Mouse (Mus musculus) layer of hippocampus, adult 18-20 months (tissue): ENCODE results near the gene Ntrk3. TPM values are rescaled to one million over a fixed set of nuclear protein-coding genes. Genes with fewer than 3 reads are reported as not detected.

Experiments used
- DNase-seq, 2 experiments: peaks; one replicate each; pipeline ENCODE4 v3.0.0; 2022; ENCODE audit warnings: low spot score in 2 of 2
- total RNA-seq, 2 experiments: library from RNA; stranded (reverse); gene quantifications; 2 replicates each; pipeline ENCODE4 v1.2.3; 2021

Ntrk3 gene
- total RNA-seq, 2 experiments from 2014 or later = 182 to 195 TPM

DNA sequence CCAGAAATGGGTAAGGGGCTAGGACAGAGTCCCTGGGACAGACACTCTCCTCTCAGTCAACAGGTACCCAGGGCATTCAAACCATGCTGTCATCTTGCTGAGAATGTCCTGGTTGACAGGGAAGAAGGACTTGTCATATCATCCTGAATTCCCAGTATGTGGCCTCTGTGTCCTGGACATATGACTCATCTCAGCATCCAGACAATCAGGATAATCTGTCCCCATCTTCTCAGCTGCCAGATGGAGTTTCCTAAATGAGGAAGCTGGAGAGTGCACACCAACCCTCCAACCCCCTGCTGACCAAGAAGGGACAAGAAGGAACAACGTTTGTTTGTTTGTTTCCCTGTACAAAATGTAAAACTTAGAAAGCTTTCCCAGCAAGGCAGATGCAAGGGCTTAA, 156.5 kb downstream of the Ntrk3 start:
- no peak for DNase-seq

DNA sequence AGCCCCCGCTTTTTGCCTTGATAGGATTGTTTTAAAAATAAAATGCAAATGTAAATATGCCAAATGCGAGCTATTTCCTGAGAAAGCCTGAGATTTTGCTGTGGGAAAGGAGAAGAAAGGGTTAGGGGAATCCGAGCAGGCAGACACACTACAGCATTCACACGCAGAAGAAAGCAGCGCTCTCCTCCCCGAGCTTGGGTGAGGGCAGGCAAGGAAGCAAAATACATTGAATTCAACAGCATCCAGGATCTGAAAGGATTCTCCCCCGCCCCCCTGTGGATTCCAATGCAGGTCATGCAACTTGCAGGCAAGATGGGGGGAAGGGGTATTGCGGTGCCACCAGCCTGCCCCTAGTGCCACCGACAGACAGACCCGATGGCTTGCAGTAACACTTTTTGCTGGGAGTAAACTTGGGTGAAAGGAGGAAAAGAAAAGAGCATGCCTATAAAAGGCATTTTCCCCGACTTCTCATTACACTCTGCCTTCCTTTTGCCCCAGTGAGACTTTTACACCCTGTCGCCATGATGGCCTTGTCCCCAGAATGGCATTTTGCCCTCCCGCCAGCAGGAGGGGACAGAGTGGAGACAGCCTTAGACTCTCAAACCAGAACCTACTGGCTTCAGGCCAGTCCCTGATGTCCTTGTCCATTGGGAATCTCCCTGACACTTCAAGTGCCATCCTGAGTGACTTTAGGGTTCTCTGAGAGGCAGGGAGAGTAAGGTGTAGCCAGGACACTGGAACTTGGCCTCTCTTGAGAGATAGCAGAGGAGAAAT, 158.2 kb downstream of the Ntrk3 start:
- DNase-seq = no peak

DNA sequence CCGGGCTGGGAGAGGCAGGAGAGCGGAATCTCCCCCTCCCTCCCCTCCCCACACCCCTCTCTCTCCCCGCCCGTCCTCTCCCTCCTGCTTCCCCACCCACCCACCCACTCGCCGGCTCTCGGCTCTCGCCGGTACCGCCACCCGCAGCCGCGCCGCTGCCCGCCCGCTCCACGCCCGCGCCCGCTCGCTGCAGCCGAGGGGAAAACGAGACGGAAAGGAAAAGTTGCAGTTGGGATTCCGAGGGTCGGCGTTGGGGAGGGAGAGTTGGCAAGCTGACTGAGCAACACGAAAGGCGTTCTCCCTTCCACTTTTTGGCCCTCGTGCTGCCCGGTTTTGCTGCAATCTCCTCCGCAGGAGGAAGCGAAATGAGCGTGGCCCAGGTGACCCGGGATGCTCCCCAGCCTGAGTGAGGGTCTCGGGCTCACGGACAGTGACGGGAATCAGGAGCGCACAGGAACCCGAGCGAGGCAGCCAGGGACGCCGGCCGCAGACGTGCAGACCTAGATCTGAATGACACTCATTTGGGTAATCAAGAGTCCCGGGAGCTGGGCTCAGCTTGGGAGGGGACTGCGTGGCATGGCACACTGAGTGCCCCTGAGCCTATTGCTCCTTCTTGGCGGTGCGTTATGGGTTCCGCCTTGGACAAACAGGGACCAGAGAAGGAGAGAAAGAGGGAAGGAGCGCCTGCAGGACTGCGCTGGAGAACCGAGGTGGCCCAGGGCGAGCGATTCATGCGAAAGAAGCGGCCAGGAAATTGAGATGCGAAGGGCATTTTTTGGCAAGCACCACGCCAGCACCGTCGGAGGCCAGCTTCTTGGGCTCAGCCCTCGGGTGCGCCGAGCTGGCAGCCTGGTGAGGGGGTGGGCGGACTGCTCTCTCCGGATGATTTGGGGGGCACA, 159.1 kb downstream of the Ntrk3 start:
- peak in 1 of 2 experiments; percentile 46 for DNase-seq

DNA sequence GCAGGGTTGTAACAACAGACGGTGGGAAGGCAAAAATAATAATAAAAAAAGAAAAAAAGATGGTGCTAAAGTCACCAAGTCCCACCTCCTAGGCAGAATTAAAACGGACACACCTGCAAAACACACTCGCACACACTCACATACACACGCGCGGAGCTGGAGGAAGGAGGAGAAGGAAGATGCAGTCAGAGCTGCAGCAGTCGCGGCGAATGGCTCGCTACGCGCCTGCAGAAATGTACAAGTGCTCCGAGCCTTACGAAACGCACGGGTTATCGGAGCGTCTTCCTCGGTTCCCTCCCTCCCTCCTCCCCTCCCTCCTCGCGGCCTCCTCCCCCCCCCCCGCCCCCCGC, 159.7 kb downstream of the Ntrk3 start:
- DNase-seq = peak in 1 of 2 experiments; percentile 75

DNA sequence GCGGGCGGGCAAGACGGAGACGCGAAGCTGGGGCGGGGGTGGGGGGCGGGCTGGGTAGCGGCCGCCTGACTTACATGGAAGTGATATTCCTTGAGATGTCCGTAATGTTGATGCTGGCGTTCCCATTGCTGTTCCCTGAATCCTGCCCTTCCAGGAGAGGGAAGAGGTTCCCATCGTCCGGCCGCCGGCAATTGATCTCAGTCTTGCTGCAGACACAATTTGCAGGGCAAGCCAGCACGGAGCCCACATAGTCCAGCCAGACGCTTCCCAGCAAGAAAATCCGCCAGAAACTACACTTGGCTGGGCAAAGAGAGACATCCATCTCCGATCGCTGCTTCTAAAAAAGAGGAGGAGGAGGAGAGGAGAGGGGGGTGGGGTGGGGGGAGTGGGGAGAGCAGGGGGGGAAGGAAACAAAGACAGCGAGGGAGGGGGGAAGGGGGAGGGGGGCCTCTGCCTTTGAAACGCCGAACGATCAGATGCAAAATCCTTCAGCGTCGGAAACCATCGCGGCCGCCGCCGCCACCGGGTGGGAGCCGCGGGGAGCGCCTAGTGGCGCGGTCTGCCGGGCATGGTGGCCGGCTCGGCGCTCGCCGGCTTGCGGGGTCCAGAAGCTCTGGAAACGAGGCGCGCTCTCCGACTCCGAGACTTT, 160.2 kb downstream of the Ntrk3 start:
- DNase-seq = peak in 1 of 2 experiments; percentile 57

DNA sequence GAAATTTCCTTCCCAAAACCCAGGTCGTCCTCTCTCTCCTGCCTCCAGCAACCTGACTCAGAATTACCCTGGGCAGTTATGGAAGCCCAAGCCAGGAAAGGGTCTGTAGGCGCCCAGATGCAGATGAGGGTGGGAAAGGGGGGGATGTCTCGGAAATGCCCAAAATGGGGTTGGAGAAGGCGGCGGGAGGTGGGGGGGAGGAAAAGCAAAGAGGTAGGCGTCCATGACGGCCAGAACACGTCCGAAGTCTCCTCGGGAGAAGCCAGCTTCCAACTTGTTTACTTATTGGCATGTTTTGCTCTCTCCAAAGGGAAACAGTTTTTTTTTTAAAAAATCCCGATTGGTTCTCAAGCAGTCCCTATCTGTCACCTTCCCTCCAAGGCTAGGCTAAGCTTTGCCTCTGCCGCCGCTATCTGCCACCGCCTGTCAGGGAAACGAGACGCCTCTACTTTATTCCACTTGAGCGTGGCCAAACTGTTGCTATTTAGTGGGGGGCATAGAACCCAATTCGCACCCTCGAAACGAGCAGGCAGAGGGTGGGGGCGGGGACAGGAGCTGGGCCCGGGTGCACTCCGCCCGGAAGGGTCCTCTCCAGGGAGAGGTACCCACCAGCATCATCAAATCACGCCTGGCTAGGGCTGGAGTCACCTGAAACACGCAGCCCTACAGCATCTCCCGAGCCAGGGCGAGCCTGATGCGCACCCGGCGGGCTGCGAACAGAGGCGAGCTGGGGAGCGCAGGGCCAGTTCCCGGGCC, 160.9 kb downstream of the Ntrk3 start:
- no peak for DNase-seq

DNA sequence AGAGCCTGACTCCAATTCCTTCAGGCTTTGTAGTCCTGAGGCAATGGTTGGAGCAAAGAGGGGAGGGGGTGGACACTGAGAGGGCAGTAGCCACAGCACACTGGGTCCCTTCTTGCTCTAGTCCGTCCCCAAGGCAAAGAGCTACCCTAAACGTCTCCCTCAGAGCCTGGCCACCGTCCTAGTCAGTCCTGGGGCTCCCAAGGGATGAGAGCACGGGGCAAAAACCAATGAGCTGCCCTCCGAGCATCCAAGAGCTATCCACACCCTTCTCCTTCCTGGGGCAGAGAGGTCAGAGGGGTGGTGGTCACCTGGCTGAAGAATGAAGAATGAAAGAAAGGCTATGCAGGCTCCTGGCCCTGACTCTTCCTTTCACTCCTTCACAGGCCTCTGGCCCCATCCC, 161.6 kb downstream of the Ntrk3 start:
- DNase-seq = no peak

DNA sequence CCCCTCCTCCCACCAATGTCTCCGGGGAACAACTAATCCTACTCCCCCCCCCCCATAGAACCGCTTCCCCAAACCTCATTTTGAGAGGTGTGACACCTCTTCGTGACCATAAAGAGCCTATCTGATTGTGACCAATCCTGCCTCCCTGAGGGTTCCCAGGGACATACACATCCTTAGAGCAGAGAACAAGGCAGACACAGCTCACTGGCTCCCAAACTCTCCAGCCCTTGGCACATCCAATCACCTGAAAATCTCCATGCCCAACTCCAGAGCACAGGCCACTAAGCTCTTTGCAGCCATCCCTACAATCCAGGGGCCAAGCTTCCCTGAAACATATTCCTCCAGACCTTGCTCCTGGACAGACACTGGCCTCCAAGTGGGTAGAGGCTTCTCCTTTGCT, 162.3 kb downstream of the Ntrk3 start:
- no peak for DNase-seq

DNA sequence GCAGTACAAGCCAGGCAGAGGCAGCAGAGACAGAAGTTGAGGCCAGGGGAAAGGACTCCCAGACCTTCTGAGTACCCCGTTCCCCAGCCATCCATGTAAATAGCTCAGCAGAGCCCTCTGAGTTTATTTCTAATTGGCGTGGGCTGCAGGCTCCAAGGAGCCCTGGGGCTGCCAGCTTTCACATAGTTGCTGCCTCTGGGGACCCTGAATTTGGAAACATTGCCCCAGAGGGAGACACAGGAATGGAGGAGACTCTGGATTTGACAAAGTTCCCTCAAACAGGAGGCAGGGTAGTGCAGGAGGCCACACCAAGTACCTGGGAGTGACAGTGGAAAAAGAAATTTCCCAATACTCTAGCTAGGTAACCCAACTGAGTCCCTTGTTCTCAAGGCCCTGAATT, 166.6 kb downstream of the Ntrk3 start:
- no peak for DNase-seq

DNA sequence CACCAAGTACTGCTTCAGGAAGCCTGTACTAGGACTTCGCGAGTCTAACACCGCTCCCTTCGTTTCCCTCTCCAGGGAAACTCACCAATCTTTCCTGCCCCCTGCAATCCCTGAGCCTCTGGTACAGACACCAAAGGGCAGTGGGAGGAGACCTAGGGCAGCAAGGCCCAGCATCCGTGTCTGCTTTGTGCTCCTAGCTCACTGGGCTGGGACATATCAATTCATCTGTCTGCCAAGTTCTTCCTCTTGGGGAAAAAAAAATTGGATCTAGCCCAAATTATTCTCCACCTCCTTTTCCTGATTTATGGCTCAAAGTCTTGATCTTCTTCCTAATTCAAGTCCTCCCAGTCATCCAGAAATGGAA, 168.6 kb downstream of the Ntrk3 start:
- DNase-seq = no peak

DNA sequence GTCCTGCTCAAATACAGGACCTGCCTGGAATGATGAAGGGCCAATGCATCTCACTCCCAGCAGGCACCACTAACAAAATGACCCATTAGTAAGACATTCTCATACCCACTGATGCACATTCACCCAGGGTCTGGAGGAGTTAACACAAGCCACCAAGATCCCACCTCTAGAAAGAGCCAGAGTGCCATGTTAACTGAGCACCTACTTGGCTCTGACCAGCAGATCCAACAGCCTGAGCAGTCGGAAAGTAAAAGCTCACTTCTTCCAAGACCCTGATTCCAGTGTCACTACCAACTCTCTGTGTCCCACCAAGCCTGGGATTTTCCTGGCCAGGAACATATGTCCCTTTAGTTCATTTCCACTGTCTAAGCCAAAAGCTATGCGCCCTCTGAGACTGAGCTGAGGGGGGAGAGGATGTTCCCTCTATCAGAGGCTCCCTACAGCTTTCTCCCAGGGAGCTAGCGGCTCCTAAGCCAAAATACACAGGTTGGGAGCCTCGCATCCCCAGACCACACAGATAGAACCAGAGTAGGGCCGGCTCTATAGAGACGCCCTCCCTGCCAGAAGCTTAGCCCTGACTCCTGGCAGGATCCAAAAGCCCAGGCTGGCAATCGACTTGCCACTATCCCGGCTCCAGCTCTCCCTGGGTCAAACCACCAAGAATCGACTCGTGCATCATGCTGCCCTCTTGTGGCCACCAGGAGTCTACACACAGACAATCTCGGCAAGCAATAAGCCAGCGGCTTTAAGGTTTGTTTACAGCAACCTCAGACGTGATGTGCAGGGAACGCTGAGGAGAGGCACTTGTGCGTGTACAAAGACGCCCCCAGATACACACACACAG, 169.2 kb downstream of the Ntrk3 start:
- DNase-seq = peak; percentile 66 to 80

DNA sequence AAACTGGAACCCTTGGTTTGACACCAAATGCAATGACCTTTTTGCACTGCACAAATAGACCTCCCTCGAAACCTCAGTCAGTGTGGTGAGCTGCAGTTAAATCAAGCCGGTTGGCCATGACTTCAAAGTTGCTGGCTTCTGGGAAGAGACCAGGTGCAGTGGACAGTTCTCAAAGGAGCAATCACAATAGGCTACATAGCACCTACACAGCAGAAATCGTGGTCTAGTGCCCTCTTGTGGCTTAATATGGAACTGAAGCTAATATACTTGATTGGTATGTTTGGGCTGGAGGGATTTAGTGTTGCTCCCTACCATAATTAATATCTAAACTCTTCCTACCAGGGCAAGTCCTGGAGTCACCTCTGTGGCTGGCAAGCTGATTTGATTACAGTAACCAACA, 171.2 kb downstream of the Ntrk3 start:
- peak in 1 of 2 experiments; percentile 66 for DNase-seq

DNA sequence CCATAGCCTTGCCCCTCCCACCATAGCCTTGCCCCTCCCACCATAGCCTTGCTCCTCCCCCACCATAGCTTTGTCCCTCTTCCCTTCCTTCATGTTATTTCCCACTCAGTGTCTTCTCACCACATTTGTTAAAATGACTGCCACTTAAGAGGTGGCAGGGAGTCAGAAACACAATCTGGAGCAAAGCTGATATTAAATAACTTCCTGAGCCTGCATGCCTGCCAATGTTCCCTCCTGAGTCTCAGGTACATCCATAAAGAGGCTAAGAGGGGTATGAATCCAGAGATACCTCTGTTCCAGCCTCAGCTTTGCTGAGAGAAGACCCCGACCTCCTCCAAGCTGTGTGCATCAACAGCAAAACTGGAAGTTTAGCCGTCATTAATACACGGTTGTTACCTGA, 172.4 kb downstream of the Ntrk3 start:
- no peak for DNase-seq

DNA sequence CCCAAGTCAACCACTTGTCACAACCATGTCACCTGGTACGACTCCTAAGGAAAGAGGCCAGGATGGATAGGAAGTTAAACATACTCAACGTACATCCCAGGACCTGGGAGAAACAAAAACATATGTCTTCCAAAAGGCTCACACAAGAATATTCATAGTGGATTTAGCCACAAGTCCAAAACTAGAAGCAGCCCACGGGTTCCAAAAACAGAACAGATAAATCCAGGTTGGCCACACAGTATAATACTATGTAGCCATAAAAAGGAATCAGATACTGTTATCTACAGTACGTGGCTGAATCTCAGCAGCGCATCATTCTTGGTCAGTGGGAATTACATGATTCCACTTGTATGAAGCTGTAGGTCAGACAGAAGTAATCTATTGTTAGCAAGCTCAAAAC, 179.3 kb downstream of the Ntrk3 start:
- no peak for DNase-seq

DNA sequence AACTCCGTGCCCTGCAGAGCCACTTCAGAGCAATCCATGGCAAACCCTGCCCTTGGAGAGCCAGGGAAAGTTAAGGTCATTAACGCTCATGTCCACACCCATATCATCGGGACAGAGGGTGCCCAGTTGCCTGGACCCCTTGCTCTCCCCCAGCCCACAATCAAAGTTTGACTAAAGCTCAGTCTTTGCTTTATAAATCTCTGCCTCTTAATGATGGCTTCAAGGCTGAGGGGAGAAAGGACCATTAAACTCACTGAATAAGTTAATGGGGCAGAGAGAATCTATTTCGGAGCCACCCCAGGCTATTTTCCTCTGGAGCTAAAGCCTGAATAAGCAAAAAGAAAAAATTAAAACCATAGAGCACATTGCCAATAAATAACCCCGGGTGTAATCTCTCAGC, 182.3 kb downstream of the Ntrk3 start:
- no peak for DNase-seq

DNA sequence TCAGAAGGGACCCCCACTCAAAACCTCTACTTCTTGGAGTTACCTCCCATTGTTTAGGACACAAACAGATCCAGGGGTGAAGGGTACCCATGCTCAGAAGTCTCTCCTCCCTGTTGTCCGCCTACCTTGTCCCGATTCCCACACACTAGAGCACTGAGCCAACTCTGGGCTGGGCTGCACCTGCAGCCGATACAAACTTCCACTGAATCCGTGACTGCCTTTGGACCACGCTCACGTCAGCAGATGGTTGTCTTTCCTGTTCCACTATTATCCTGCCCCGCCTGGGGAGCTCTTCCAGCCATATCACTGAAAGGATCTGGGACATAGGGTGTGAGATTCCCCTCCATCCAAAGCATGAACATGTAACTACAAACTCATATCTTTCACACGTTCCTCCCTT, 188.4 kb downstream of the Ntrk3 start:
- DNase-seq = no peak

DNA sequence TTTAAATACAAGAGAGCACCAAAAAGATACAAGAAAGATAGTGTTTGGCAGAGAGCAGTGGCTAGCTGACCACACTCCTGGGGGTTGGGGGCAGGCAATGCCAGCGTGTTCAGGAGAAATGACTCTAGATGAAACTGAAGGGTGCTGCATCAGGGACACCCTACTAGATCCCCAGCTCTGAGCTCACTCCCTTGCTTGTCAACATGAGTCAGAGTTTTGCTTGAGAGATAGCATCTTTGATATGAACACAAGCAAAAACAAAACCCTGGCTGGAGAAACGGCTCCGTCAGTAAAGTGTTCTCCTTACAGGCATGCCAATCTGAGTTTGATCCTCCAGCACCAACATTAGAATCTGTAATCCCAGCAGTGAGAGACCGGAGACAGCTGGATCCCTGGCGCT, 189.1 kb downstream of the Ntrk3 start:
- no peak for DNase-seq

DNA sequence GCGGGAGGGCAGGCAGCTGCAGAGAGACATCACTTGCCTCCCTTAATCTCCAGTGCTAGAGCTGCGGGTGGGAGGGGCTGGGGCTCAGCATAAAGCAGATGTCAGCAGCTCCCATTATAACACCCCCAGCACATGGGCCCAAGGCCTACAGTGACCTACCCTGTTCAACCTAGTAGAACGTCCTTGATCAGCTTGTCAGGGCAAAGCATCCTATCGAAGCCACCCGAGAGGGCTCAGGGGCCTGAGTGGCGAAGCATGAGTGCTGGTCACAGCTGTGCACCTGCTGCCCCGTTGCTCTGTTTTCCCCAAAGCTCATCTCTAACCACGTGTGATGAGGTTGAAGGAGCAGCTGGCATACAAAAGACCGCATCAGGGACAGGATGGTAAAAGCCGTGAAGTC, 191.3 kb downstream of the Ntrk3 start:
- DNase-seq = no peak

DNA sequence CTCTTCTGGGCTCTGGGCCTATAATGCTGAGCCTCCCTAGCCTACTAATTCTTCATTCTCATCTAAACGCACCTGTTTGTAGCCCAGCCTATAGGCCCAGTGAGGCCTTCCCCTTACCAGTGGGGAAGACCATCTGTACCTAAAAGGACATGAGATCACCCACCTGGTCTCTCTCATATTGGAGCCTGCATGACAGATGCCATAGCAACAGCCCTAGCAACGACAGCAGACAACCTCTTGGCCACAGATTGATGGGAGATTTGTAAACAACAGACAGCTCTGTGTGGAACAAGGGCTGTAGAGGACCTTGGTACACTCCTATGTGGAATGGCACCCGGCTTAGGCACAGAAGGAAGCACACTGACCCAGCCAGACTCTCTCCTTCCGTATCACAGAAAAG, 195.3 kb downstream of the Ntrk3 start:
- DNase-seq = no peak

DNA sequence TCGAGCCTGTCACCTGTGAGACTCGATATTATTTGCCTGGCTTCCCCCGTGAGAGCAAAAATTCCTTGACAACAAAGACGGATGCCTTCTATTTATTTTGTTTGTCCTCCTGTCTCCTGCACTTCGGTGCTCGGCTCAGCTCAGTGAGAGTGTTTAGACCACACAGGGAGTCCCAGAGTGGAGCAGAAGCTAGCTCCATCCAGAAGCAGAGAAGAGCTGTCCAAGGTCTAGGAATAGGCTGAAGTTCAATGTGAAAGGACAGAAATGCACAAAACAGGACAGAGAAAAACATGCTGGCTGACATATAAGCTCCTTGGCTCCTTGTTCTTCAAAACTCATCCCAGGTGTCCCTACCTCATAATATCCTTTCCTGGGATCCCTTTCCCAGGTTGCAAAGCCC, 207.5 kb downstream of the Ntrk3 start:
- DNase-seq = no peak

DNA sequence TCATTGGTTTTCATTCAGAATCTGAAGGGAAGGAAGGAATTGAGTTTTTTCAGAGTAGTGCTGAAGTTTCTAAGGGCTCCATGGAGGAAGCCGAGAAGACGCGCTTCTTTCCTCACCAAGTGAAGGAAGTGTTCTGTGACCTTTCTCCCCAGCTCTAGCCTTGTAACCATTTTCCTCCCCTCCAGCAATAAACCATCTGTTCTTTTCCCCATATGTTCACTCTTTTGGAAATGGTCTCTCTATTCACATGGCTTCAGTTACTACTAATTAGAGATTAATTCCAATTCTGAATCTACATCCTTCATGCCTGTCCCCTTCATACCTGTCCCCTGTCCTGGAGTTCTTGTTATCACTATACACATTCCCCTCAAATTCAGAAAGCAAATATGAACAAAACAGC, 209.8 kb downstream of the Ntrk3 start:
- DNase-seq = no peak
